Mouse (Mus musculus) regulatory T cell (primary cell): ENCODE results near the gene Tmem198b.
"Not testable (repeated sequence)": the region's sequence is repeated elsewhere in the genome, so short reads cannot be mapped to it uniquely, and the experiment has no call there.

ENCODE experiments used
- in situ Hi-C: fragments of 300-600 bp; cut with MboI, MseI; formaldehyde crosslinking; loops from one replicate; pipeline ENCODE4 v1.15.1; 2025; ENCODE audit warnings: high pct_unique_total_duplicates

Tmem198b gene

GRCm38 (mm10) chr10:128804271-128805091, at the start of gene Tmem198b:
TSS of gene Tmem198b (minus strand) at chr10:128804370.
- in situ Hi-C loops: no loop called here

DNA sequence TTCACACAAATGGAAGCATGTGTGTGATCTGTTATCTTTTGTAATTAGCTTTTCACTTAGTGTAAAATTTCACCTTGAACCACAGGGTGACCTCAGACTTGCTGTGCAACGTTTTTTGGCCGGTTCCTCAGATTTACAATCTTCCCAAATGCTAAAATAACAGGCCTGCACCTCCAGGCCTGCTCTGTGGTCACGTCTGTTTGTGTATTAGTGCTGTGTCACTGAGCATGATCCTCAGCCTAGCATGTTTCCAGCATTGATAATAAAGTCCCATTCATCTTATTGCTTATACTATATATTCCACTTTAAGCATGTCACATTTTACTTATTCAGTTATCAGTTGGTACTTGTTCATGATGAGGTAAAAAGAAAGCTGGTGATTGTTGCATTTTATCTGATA, 46.2 kb upstream of the Tmem198b start:
- in situ Hi-C loops: no loop called here

DNA sequence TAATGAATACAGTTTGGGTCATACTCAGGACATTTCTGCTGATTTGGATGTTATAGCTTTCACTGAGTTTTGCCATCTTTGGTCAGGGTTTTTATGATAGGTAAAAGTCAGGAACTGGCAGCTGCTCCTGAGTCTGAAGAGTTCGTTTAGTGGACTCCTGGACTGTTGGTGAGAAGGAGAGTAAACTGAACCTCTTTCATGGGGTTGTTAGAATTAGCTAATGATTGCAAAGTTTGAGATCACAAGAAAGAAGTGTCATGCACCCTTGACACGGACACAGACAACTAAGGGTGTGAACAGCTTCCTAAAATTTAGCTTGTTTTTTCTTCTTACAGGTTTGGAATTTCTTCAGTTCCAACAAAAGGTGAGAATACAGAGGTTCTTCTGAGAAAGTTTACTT, 44.3 kb upstream of the Tmem198b start:
- in situ Hi-C loops: no loop called here

- in situ Hi-C loops: no loop called here
These were observed 42.5 kb upstream of the Tmem198b start for GRCm38 (mm10) chr10:128846664-128847063.

GRCm38 (mm10) chr10:128845516-128845915, 41.3 kb upstream of the Tmem198b start:
- in situ Hi-C loops: no loop called here

- in situ Hi-C loops: no loop called here
These were observed 39.1 kb upstream of the Tmem198b start for GRCm38 (mm10) chr10:128843260-128843659.

- in situ Hi-C loops: no loop called here
These were observed 36.4 kb upstream of the Tmem198b start for GRCm38 (mm10) chr10:128840612-128841011.

- in situ Hi-C loops: no loop called here
These were observed 35.3 kb upstream of the Tmem198b start for GRCm38 (mm10) chr10:128839434-128839833.

DNA sequence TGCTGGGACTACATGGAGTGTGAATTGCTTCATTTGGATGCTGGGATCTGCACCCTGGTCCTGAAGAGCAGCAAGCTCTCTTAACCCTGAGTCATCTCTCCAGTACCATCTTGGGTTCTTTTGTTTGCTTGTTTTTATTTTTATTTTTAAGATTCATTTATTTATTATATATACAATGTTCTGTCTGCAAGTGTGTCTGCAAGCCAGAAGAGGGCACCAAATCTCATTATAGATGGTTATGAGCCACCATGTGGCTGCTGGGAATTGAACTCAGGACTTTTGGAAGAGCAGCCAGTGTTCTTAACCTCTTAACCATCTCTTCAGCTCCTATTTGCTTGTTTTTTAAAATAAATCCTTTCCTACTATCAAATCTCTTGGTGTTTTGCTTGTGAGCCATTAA, 33.2 kb upstream of the Tmem198b start:
- in situ Hi-C loops: no loop called here

DNA sequence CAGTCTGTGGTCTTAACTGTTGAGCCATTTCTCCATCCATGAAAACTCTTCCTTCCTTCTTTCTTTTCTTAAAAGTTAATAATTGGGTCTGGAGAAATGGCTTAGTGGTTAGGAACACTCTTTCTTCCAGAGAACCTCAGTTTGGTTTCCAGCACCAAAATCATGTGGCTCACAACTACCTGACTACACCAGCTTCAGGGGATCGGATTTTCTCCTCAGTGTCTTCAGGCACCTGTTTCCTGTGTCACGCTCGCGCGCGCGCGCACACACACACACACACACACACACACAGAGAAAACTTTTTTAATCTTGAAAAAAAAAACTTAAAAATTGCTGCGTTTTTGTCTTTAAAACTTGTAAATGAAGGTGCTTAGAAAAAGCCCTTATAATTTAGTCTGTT, 19.7 kb upstream of the Tmem198b start:
- in situ Hi-C loops: no loop called here

DNA sequence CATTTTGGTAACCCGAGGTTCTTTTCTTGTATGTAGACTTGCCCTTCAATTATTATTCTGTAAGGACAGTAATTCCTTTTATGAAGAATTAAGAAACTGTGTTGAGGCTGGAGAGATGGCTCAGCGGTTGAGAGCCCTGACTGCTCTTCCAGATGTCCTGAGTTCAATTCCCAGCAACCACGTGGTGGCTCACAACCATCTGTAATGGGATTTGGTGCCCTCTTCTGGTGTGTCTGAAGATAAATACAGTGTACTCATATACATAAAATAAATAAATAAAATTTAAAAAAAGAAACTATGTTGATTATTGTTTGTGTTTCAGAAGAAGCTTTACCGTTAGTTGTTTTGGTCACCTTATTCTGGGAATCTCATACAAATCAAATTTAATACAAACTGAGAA, 18.9 kb upstream of the Tmem198b start:
- in situ Hi-C loops: not testable (repeated sequence)

DNA sequence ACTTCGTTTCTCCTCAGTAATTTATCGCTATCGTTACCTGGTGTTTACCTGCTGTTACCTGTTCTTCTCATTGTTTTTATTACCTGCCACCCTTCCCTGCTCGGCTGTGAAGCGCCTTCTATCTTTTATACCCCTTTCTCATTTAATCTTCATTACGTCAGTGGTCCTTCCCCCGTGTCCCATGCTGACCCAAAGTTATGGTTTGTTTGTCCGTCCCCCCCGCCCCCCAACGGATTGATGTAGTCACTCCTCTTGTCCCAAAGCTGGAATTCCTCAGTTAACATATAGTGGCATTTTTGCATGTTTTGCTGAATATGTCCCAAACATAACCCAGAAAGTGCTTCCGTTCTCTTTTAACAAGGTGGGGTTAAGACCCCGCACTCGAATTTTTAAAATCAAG, 18.0 kb upstream of the Tmem198b start:
- in situ Hi-C loops: no loop called here

GRCm38 (mm10) chr10:128821358-128822056, 17.3 kb upstream of the Tmem198b start, which contains the start of gene Ormdl2:
TSS of gene Ormdl2 (minus strand) at chr10:128821645.
- in situ Hi-C loops: no loop called here

GRCm38 (mm10) chr10:128820217-128820616, 16.0 kb upstream of the Tmem198b start:
- in situ Hi-C loops: no loop called here

- in situ Hi-C loops: no loop called here
These were observed 12.9 kb upstream of the Tmem198b start, which contains the start of gene Sarnp for GRCm38 (mm10) chr10:128817033-128817432. TSS of gene Sarnp (plus strand) at chr10:128817333.

- in situ Hi-C loops: no loop called here
These were observed 2.8 kb upstream of the Tmem198b start for GRCm38 (mm10) chr10:128807018-128807417.

- in situ Hi-C loops: no loop called here
These were observed 1.9 kb upstream of the Tmem198b start for GRCm38 (mm10) chr10:128806086-128806485.

- in situ Hi-C loops: no loop called here
These were observed 1.2 kb upstream of the Tmem198b start for GRCm38 (mm10) chr10:128805092-128806000.

- in situ Hi-C loops: no loop called here
These were observed 349 bp downstream of the Tmem198b start, which contains the start of gene Dnajc14 for GRCm38 (mm10) chr10:128803771-128804270. TSS of gene Dnajc14 (plus strand) at chr10:128804062.

GRCm38 (mm10) chr10:128803361-128803760, 809 bp downstream of the Tmem198b start:
- in situ Hi-C loops: no loop called here

GRCm38 (mm10) chr10:128802956-128803355, 1.2 kb downstream of the Tmem198b start:
- in situ Hi-C loops: no loop called here
